Mouse (Mus musculus) kidney, adult 2 months (tissue): ENCODE measurements at regions not wholly inside any gene's neighbourhood (a gene's known extent, or its start where the extent isn't known, plus 50 kb on each side); places are given as distances from the start of the nearest gene placed in this dataset.

Experiments
- DNase-seq: peaks from one replicate; pipeline ENCODE4 v3.0.0; 2021
- H3K27ac ChIP-seq: fragments of 200-500 bp; 2 replicates; pipeline ENCODE4 v1.5.1; 2012; ENCODE audit warnings: low read depth, low read length, control low read depth, inconsistent platforms; ENCODE audit not compliant: insufficient read depth
- H3K27me3 ChIP-seq: fragments of 200-500 bp; replicated peaks from 2 replicates; pipeline ENCODE4 v1.6.1; 2012; ENCODE audit warnings: mild to moderate bottlenecking, moderate library complexity, low read length, inconsistent platforms; ENCODE audit not compliant: control insufficient read depth, insufficient read depth
- H3K36me3 ChIP-seq: fragments of 200-500 bp; 2 replicates; pipeline ENCODE4 v1.6.1; 2012; ENCODE audit warnings: mild to moderate bottlenecking, moderate library complexity, low read length, inconsistent platforms; ENCODE audit not compliant: control insufficient read depth, insufficient read depth
- H3K4me1 ChIP-seq: fragments of 200-500 bp; 2 replicates; pipeline ENCODE4 v1.6.1; 2011; ENCODE audit warnings: low read length; ENCODE audit not compliant: control insufficient read depth, insufficient read depth
- H3K4me3 ChIP-seq: fragments of 200-500 bp; 2 replicates; pipeline ENCODE4 v1.5.1; 2011; ENCODE audit warnings: mild to moderate bottlenecking, low read depth, low read length, control low read depth; ENCODE audit not compliant: insufficient read depth
- CTCF ChIP-seq: fragments of 200-500 bp; conservative IDR thresholded peaks from 2 replicates; pipeline ENCODE4 v1.5.1; 2011; ENCODE audit warnings: low read depth, mild to moderate bottlenecking, control low read depth, low read length, moderate library complexity, mixed read lengths; ENCODE audit not compliant: insufficient read depth, insufficient read length
- POLR2A ChIP-seq: fragments of 200-500 bp; IDR thresholded peaks from one replicate; pipeline ENCODE4 v1.6.1; 2011; ENCODE audit warnings: low read depth, low read length, control low read depth
- WGBS: fragments of 180-500 bp; shearing (Covaris S2); methylation state at CpG from one replicate; pipeline ENCODE4 v1.1.7; 2018; 5-methylcytosine and 5-hydroxymethylcytosine counted together

DNA sequence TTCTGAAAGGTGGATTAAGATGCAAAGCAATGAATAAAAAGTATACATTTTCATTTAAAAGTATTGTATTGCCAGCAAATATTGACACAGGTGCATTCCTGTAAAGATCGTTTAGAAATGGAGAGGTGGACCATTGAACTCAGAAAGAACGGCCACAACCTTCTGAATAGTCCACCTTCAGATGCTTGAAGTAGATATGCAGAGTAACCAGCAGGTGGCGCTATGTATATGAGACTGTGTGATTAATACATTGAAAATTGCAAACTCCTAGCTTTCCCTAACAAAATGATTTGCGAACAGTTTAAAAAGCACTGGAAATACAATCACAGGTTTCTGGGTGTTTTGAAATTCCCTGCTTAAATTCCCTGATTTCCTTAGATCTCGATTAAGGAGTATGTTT, 112.2 kb downstream of the 4933402N22Rik start:
- Histone ChIP-seq H3K27ac (no peak overlapping the region), H3K4me1 (no peaks in the 10 kb centered on the region), H3K4me3 (no peak overlapping the region), H3K27me3 (no peaks in the 10 kb centered on the region), H3K36me3 (no peaks in the 10 kb centered on the region)
- no peak for TF ChIP-seq CTCF
- no peak for TF ChIP-seq POLR2A
- 6% methylated on average over 5 of the region's 5 CpGs for WGBS
- DNase-seq: peak; percentile 52

DNA sequence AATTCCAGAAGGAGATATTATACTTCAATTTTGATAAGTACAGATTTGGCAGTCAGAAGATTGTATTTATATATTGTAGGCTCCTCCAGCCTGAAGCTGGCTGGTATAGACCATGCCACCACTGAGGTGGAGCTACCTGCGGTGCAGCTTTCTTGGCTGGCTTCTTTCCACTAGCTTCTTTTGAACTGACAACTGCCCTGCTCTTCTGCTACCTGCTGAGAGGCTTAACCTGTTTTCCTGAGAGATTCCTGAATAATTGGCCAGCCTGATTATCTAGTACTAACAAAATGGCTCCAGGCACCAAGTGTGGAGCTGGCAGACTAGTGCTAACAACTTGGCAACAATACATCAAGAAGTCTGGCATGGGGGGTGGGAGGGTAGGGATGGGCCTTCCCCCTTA, 132.0 kb downstream of the 4933402N22Rik start:
- no peaks in the 10 kb centered on the region for H3K27me3 ChIP-seq
- H3K27ac ChIP-seq: no peak overlapping the region
- no peak for DNase-seq
- H3K36me3 ChIP-seq: no peaks in the 10 kb centered on the region
- no peaks in the 10 kb centered on the region for H3K4me1 ChIP-seq
- WGBS: 93% methylated on average over 1 of the region's 1 CpGs
- TF ChIP-seq CTCF (no peak), POLR2A (no peak)
- H3K4me3 ChIP-seq: no peak overlapping the region

DNA sequence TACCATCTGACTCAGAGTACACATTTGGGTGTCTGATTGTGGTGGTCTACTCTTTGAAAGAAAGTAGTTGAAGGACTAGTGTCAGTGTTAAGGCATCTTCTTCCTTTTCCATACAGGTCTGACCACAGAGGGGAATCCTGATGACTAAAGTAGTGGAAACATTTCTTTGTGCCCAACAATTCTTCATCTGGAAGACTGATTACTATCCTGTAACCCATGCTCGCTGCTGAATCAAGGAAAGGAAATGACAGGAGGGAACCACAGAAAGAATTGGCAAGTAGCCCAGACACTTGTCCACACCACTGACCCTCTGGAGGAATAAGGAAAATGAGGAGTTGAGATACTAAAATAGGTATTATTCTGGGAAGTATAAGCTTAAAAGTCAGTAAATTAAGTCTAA, 162.3 kb downstream of the 4933402N22Rik start:
- Histone ChIP-seq H3K27me3 (no peaks in the 10 kb centered on the region), H3K27ac (no peak overlapping the region), H3K4me1 (no peaks in the 10 kb centered on the region), H3K4me3 (no peak overlapping the region), H3K36me3 (no peaks in the 10 kb centered on the region)
- TF ChIP-seq CTCF (no peak), POLR2A (no peak)
- no peak for DNase-seq
- WGBS: 42% methylated on average over 1 of the region's 1 CpGs

DNA sequence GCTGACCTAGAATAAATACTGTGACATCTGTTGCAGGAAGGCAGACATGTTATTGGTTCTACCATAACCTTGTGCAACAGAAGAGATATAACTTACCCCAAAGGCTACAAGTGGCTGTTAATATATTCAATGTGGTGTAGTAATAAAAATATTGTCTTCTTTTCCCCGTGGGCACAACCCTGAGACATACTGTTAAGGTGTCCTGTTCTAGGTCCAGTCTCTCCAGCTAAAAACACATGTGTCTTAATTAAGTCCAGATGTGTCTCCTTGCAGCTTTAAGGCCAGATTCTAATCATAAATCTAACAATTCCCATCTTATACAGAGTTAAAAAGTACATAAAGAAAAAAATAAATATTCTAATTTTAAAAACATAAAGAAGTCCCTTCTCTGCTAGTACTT, 175.8 kb downstream of the 4933402N22Rik start:
- Histone ChIP-seq H3K36me3 (no peaks in the 10 kb centered on the region), H3K27ac (no peak overlapping the region), H3K4me1 (no peaks in the 10 kb centered on the region), H3K27me3 (no peaks in the 10 kb centered on the region), H3K4me3 (no peak overlapping the region)
- no peak for TF ChIP-seq CTCF
- TF ChIP-seq POLR2A: no peak
- DNase-seq: no peak
- whole genome bisulfite sequencing: 69% methylated on average over 1 of the region's 1 CpGs

DNA sequence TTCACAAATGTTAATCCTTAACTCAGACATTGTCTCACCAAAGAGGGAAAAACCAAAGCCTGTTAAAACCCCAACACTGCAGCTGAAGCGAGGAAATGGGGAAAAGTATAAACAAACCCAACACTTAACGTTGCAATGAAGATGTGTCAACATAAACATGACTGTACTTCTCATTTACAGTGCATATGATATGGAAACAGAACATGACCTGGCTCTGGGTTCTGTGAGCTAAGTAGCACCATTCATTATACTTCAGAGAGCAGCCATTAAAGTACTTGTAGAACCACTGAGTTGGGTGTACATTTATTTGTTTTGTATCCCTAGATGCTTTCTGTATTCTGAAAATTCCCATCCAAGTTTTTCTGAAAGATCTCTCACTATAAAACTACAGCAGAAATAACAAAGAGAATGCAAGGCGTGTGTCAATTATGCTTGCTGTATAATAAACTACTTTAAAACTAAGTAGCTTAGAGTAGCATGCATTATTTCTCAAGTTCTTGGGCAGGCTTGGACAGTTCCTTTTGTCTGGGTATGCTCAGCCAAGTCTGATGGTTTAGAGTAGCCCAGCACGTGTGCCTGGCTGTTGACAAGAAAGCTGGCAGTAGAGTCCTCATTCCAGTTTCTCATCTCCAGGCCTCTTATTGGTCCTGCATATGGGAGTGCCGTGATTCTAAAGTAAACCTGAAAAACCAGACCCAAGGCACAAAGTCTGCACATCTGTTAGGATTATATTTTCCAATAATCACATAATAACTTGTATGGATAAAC, 198.9 kb downstream of the 4933402N22Rik start:
- TF ChIP-seq POLR2A (no peak), CTCF (no peak)
- Histone ChIP-seq H3K27ac (no peak overlapping the region), H3K4me1 (no peaks in the 10 kb centered on the region), H3K27me3 (no peaks in the 10 kb centered on the region), H3K36me3 (no peaks in the 10 kb centered on the region), H3K4me3 (no peak overlapping the region)
- WGBS: 65% methylated on average over 5 of the region's 5 CpGs
- DNase-seq: no peak

DNA sequence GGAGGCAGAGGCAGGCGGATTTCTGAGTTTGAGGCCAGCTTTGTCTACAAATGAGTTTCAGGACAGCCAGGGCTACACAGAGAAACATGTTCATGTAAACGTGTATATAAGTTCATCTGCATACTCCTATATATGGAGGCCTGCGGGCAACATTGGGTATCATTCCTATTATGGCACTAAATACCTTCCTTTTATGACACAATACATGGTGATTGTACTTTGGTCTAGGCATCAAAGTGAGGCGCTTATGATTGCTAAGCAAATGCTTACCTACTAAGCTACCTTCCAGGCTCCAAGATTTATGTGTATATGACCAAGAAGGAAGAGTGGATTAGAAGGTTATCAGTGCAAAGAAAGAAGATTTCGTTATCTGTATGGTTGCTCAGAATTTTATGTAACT, 207.1 kb downstream of the 4933402N22Rik start:
- Histone ChIP-seq H3K36me3 (no peaks in the 10 kb centered on the region), H3K27me3 (no peaks in the 10 kb centered on the region), H3K4me3 (no peak overlapping the region), H3K27ac (no peak overlapping the region), H3K4me1 (no peaks in the 10 kb centered on the region)
- no peak for TF ChIP-seq POLR2A
- no peak for DNase-seq
- 89% methylated on average over 5 of the region's 5 CpGs for WGBS

DNA sequence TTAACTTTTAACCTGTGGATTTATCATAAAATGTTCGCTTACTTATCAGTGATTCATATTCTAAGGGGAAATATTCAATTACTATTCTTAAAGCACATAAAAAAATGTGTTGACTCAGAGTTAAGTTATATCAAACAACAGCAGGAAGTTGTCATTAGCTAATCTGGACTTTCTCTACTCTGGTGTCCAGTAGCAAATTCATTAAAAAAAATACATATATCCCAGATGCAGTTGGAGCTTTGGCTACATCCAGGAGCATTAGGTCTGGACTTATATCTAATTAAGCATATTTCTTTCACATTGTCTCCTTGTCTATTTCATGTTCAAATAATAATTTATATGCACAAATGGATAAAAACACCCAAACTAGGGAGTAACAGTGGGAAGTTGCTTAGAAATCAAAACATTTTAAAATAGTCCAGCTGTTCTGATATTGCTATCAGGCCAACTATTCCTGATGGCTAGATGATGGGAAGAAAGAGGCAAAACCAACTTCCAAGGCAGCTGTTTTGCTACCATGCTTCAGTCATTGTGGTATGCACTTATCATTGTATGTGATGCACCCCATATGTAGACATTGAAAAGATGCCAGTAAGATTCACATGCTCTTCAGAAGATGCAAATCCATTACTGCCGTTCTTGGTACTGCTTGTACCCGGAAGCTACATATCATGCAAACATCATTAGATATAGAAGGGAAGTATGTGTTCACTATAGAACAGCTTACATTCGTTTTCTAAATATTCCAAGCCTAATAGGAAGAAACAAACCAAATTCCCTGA, 209.8 kb downstream of the 4933402N22Rik start:
- 71% methylated on average over 4 of the region's 4 CpGs for WGBS
- H3K27me3 ChIP-seq: no peaks in the 10 kb centered on the region
- H3K4me3 ChIP-seq: no peak overlapping the region
- H3K36me3 ChIP-seq: no peaks in the 10 kb centered on the region
- no peaks in the 10 kb centered on the region for H3K4me1 ChIP-seq
- no peak overlapping the region for H3K27ac ChIP-seq
- no peak for DNase-seq
- no peak for TF ChIP-seq CTCF
- no peak for TF ChIP-seq POLR2A
